Mouse (Mus musculus) gastrocnemius, adult 18-20 months (tissue): ENCODE data around the gene Cog7. TPM values are rescaled to one million over a fixed set of nuclear protein-coding genes. Genes with fewer than 3 reads are reported as not detected.

ENCODE experiments used
- DNase-seq: peaks from one replicate; pipeline ENCODE4 v3.0.0; 2021; ENCODE audit warnings: low spot score
- long read RNA-seq, 2 experiments: library from polyadenylated mRNA; stranded (forward); transcript quantifications; one replicate each; pipeline ENCODE4 v2.0.0; 2021
- total RNA-seq, 2 experiments: library from RNA; stranded (reverse); gene quantifications; 2 replicates each; pipeline ENCODE4 v1.2.3; 2021

Gene Cog7
- 10 to 100 TPM; 11.6 TPM for total RNA-seq
- long read RNA-seq, experiment 1, partial matches to known transcripts: 1 of 17 reads
- long read RNA-seq, experiment 1, other reads (novel, unspliced or antisense): 16 of 17 reads
- long read RNA-seq, experiment 2, partial matches to known transcripts: 0 of 19 reads
- long read RNA-seq, experiment 2, other reads (novel, unspliced or antisense): 16 of 19 reads

- DNase-seq: peak; percentile 92
Measured at GRCm38 (mm10) chr7:121981307-121981871, at the start of gene Cog7. Gene Cog7, minus strand, starts transcription at chr7:121981711.

GRCm38 (mm10) chr7:122022131-122022530, 40.6 kb upstream of the Cog7 start:
- no peak for DNase-seq

- peak; percentile 89 for DNase-seq
Measured at GRCm38 (mm10) chr7:122020667-122021354, 39.3 kb upstream of the Cog7 start, which contains the start of gene Gga2. Gene Gga2, minus strand, starts transcription at chr7:122021222.

GRCm38 (mm10) chr7:122020273-122020666, 38.8 kb upstream of the Cog7 start:
- no peak for DNase-seq

- no peak for DNase-seq
Measured at GRCm38 (mm10) chr7:122018978-122019377, 37.5 kb upstream of the Cog7 start.

GRCm38 (mm10) chr7:122018247-122018646, 36.7 kb upstream of the Cog7 start:
- no peak for DNase-seq

- peak; percentile 43 for DNase-seq
Measured at GRCm38 (mm10) chr7:122015734-122016133, 34.2 kb upstream of the Cog7 start.

- peak; percentile 46 for DNase-seq
Measured at GRCm38 (mm10) chr7:122015105-122015504, 33.6 kb upstream of the Cog7 start.

GRCm38 (mm10) chr7:122012949-122013348, 31.4 kb upstream of the Cog7 start:
- DNase-seq: no peak

GRCm38 (mm10) chr7:122012370-122012769, 30.9 kb upstream of the Cog7 start:
- no peak for DNase-seq

GRCm38 (mm10) chr7:122000396-122000795, 18.9 kb upstream of the Cog7 start:
- DNase-seq: no peak

- DNase-seq: no peak
Measured at GRCm38 (mm10) chr7:121995961-121996360, 14.4 kb upstream of the Cog7 start.

GRCm38 (mm10) chr7:121975031-121975430, 6.5 kb downstream of the Cog7 start:
- peak; percentile 12 for DNase-seq

- DNase-seq: no peak
Measured at GRCm38 (mm10) chr7:121971698-121972097, 9.8 kb downstream of the Cog7 start.

GRCm38 (mm10) chr7:121970250-121970649, 11.3 kb downstream of the Cog7 start:
- DNase-seq: no peak

GRCm38 (mm10) chr7:121968816-121969215, 12.7 kb downstream of the Cog7 start:
- no peak for DNase-seq

- no peak for DNase-seq
Measured at GRCm38 (mm10) chr7:121968242-121968641, 13.3 kb downstream of the Cog7 start.

GRCm38 (mm10) chr7:121966169-121966568, 15.3 kb downstream of the Cog7 start:
- no peak for DNase-seq

GRCm38 (mm10) chr7:121963883-121964398, 17.6 kb downstream of the Cog7 start:
- peak; percentile 48 for DNase-seq

GRCm38 (mm10) chr7:121962571-121962959, 18.9 kb downstream of the Cog7 start:
- DNase-seq: no peak

GRCm38 (mm10) chr7:121961913-121962570, 19.5 kb downstream of the Cog7 start:
- DNase-seq: no peak

GRCm38 (mm10) chr7:121955802-121956201, 25.7 kb downstream of the Cog7 start:
- DNase-seq: no peak
